Mouse (Mus musculus) v-Abl transformed pro-B cells (cell line): ENCODE data around the gene Krt222.

Experiments
- in situ Hi-C, 2 experiments: fragments of 400-800 bp; cut with MboI; formaldehyde crosslinking; loops; one replicate each; pipeline ENCODE4 v1.15.1; 2025; ENCODE audit not compliant: unreplicated experiment in 2 of 2

Gene Krt222

GRCm38 (mm10) chr11:99243820-99244374 lies at the start of gene Krt222:
TSS of gene Krt222 (minus strand) at chr11:99244085.
- in situ Hi-C loops = loop anchor here in 1 of 2 experiments (10.0 kb wide), 1 partner anchor 49 kb away; no protein-coding TSS in a partner anchor

DNA sequence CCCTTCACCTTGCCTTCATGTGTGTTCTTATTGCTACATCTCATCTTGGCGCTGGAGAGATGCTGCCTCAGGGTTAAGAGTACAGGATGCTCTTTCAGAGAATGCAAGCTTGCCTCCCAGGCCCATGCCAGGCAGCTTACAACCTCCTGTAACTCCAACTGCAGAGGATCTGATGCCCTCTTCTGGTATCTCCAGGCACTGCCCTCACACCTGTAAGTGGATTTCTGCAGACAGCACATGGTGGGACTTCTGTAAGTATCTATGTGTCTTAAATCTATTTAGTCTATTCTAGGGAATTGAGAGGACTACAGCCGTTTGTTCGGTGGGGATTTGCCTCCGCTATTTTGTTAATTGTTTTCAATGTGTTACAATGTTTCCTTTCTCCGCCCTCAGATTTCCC lies 49.0 kb upstream of the Krt222 start:
- in situ Hi-C loops = loop anchor here (5.0 to 25.0 kb wide), 7 partner anchors 96 to 376 kb away; partner anchors contain the start of genes Igfbp4 (in 1 of the 2) and Rara (in 1 of the 2)

GRCm38 (mm10) chr11:99284833-99285312 lies 41.0 kb upstream of the Krt222 start, which contains the start of gene Krt24:
TSS of gene Krt24 (minus strand) at chr11:99285262.
- in situ Hi-C loops = loop anchor here in 1 of 2 experiments (25.0 kb wide), 1 partner anchor 248 kb away; the partner anchor contains the start of gene Igfbp4

DNA sequence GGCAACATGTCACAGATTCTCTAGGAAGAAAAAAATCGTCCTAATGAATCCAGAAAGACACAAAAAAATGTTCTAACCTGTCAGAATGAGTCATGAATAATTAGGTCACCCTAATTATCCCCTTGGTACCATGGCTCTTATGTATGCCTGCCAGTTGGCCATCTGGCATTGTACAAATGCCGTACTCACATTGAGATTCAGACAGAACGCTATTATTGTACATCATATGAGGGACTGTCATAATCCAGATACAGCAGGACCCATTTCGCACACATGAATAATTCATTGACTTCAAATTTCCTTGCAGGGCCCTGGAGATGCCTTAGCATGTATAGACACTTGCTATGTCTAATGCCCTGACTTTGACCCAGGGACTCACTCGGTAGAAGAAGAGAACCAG lies 40.1 kb upstream of the Krt222 start:
- in situ Hi-C loops = loop anchor here in 1 of 2 experiments (25.0 kb wide), 1 partner anchor 247 kb away; the partner anchor contains the start of gene Igfbp4

DNA sequence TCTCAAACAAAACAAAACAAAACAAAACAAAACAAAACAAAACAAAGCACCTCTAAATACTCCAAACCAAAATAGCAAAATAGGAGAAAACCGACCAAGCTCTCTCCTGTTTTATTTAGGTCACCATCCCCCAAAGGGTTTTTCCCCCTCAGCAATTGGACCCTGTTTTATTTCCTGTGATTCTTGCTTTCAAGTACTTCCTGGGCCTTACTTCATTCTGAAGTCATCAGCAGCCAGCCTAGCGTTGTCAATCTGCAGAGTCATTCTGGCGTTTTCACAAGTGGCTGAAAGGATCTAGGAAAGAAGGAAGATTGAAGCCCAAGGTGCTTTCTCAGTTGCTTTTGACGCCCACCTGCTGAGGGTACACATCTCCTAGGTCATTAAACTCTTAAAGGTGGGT lies 39.4 kb upstream of the Krt222 start:
- in situ Hi-C loops = loop anchor here in 1 of 2 experiments (25.0 kb wide), 1 partner anchor 246 kb away; the partner anchor contains the start of gene Igfbp4

DNA sequence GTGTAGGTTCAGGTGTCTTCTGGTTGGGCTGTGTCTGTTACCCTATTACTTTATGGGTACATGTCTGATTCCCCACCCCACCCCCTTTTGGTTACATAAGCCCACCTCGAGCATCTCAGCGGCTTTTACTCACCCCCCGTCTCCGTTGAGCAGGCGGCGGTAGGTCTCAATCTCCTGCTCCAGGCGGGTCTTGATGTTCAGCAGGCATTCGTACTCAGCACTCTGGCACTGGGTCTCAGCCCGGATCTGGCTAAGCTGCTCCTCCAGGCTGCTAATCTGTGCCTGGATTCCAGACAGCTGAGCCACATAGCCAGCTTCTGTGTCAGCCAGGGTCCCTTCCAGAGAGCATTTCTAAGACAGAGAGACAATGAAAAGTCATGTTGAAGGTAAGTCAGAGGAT lies 37.2 kb upstream of the Krt222 start:
- in situ Hi-C loops = loop anchor here in 1 of 2 experiments (25.0 kb wide), 1 partner anchor 244 kb away; the partner anchor contains the start of gene Igfbp4

DNA sequence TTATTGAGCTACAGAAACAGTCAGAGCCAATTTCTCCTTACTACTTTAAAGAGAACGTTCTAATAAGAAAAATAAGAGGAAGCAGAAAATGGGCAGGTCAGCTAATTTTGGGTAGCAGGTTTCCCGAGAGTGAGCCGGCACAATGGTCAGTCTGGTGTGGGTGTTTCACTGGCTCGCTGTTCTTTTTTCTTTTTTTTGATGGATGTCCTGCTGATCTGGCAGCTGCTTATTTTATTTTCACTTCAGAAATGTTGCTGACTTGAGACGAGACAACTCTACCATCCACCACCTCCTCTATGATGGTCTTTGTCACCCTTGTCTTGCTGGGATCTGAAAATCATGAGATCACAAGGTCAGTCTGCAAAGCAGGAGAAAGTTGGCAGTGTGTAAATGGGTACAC lies 36.1 kb upstream of the Krt222 start:
- in situ Hi-C loops = loop anchor here in 1 of 2 experiments (25.0 kb wide), 1 partner anchor 243 kb away; the partner anchor contains the start of gene Igfbp4

DNA sequence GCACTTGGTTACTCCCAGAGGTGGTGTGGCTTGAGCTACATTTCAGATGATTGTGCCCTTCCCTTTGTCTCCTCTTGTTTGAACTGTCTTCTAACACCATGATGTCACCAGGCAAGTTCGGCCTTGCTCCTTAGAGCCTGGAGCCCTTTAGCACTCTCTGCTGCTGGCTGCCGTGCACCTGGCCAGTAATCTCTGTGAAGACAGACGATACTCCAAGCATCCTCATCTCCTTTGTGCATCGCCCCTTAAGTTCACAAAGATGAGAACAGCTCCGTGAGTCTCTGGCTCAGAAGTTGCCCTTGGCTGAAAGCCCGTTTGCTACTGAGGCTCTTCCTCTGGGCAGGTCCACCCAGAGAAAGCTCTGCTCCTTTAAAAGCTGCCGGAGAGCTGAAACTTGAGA lies 32.9 kb upstream of the Krt222 start:
- in situ Hi-C loops = loop anchor here in 1 of 2 experiments (25.0 kb wide), 1 partner anchor 239 kb away; the partner anchor contains the start of gene Igfbp4

DNA sequence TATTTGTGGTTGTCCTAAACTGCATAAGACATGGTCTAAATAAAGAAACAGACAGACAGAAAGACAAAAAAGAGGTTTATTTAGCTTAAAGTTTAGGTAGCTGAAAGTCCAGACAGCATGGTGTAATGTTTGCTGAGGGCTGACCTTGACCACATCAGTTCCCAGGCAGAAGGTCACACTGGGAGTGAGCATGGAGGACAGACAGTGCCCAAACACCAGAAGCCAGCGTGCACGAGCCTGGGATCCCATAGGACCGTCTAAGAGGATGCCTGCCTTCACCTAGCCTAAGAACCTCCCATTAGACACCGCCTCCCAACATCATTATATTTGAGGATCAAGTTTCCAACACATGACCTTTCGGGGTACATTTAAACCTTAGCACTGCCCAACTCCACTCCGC lies 31.7 kb upstream of the Krt222 start:
- in situ Hi-C loops = loop anchor here in 1 of 2 experiments (25.0 kb wide), 1 partner anchor 238 kb away; the partner anchor contains the start of gene Igfbp4

GRCm38 (mm10) chr11:99272721-99273120 lies 28.8 kb upstream of the Krt222 start:
- in situ Hi-C loops = no loop called here

DNA sequence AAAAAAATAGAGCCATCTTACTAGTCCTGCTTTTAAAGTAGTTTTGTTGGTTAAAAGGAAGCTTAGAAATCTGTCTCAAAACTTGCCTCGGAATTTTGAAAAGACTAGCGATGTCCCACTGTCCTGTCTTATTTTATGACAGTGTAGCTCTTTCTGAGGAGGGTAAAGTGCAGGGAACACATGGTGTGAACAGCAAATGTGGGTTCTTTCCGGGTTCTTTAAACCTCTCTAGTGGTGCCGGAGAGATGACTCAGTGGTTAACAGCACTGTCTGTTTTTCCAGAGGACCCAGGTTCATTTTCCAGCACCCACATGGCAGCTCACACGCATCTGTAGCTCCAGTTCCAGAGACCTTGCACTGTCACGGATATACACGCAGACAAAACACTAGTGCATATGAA lies 25.3 kb upstream of the Krt222 start:
- in situ Hi-C loops = no loop called here

- in situ Hi-C loops = no loop called here
These were observed 21.9 kb upstream of the Krt222 start for GRCm38 (mm10) chr11:99265796-99266195.

DNA sequence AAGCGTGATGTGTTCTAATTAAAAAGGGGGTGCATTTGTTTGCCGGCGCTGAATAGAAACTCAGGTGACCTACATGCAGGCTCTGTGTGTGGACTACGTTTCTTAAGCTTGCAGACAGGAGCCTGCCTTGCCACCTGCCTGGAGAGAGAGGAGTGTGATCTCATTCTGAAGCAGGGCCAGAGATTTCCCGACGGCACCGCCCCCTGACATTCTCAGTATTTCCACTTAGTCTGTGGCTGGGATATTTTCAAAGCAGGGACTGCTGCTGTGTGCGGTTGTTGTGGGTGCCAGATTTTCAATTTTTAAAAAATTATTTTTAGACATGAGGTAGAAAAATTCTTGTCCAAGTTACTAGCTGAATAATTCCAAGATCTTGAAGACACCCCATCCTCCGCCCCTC lies 21.3 kb upstream of the Krt222 start:
- in situ Hi-C loops = no loop called here

DNA sequence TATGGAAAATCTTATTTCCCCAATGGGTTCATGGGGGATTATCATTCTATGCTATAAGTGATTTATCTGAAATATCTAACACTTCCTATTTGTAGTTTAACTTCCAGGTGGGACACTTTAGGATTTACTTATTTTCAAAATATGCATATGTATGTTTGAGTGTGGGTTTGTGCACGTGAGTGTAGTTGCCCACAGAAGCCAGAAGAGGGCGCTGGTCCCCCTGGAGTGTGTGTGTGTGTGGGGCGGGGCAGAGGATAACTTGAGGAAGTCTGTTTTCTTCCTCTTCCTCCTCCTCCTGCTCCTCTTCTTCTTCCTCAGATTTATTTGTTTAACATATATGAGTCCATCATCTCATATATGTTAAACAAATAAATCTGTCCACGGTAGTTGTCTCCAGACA lies 12.3 kb upstream of the Krt222 start:
- in situ Hi-C loops = no loop called here

DNA sequence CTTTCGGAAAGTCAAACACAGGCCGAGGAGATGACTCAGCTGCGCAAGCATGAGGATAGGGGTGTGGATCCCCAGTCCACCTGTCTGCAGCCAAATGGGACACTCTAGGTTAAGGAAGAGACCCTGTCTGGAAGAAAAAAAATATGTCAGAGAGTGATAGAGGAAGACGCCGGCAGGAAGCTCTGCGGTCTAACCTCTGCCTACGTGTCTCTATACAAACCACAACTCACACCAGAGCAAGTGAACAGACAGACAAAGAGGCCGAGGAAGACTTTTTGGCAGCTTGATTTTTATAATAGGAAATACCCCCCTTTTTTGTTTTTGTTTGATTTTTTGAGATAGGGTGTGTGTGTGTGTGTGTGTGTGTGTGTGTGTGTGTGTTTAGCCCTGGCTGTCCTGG lies 11.4 kb upstream of the Krt222 start:
- in situ Hi-C loops = no loop called here

- in situ Hi-C loops = no loop called here
These were observed 10.0 kb upstream of the Krt222 start for GRCm38 (mm10) chr11:99253893-99254292.

GRCm38 (mm10) chr11:99252671-99253070 lies 8.8 kb upstream of the Krt222 start:
- in situ Hi-C loops = no loop called here

DNA sequence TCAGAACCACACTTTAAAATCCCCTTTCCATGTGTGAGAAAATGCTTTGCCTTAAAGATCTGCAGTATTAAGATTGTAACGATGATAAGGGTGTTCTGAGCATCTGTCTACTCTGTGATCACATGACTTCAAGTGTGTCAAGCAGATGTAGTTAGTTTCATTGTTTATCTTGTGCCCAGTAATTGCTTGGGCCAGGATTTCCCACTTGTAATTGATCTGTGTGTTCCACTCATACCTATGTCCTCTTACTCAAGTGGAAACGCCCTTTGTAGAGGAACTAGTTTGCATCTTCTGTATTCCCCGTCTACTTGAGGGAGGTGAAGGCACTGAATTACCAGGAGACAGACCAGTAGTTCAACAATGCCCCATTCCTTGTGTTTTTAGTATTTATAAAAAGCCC lies 6.8 kb upstream of the Krt222 start:
- in situ Hi-C loops = no loop called here

DNA sequence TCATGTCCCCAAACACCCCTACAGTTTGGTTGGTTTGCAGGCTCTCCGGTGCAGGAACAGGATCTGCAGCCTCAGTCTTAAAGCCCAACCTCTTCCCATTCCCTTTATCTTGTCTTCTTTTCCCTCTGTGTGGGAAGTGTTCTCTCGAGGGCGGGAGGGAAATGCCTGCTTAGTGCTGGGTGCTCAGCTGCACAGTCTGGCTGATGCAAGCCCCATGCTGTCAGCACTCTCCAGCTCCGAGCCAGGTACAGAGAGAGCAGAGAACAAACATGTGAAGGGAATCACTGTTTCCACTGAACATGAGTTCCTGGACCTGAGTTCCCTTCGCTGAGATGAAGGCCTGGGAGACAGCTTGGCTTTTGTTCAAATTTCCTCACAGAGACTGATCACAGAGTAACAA lies 6.4 kb upstream of the Krt222 start:
- in situ Hi-C loops = no loop called here

GRCm38 (mm10) chr11:99249115-99249514 lies 5.2 kb upstream of the Krt222 start:
- in situ Hi-C loops = loop anchor here (5.0 to 10.0 kb wide), 2 partner anchors 52 to 54 kb away; no protein-coding TSS in a partner anchor

DNA sequence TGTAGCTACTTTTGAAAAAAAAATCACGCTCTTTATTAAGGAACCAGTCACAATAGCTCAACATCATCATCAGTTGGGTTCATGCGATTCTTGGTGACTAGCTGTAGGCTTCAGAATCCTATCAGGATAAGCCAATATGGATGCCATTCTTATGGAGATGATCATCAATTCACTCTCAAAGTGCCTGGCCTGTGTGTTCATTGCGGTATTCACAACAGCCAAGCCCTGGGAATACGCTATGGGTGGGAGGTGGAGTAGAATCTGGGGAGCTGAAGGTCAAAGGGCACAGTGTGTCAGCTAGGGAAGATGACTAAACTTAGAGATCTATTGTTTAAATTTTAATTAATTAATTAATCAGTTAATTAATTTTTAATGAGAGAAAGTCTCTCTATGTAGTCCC lies 4.0 kb upstream of the Krt222 start:
- in situ Hi-C loops = loop anchor here (5.0 to 10.0 kb wide), 2 partner anchors 51 to 53 kb away; no protein-coding TSS in a partner anchor

GRCm38 (mm10) chr11:99244519-99244918 lies 634 bp upstream of the Krt222 start:
- in situ Hi-C loops = loop anchor here in 1 of 2 experiments (10.0 kb wide), 1 partner anchor 50 kb away; no protein-coding TSS in a partner anchor
